Mouse (Mus musculus): ENCODE data around the gene Dpy30.

The Dpy30 gene

GRCm38 (mm10) chr17:74262415-74262814 is 61.3 kb downstream of the Dpy30 start:
- no peak for DNase-seq
